Mouse (Mus musculus) liver, embryonic 16.5 days (tissue): ENCODE measurements around the gene 1700113H08Rik. TPM values are rescaled to one million over a fixed set of nuclear protein-coding genes. Genes with fewer than 3 reads are reported as not detected.

ENCODE experiments used
- polyA plus RNA-seq: library from polyadenylated mRNA; unstranded; fragments of >200 nt; fragmentation: Nextera tagmentation; extraction: Ambion mirVana; gene quantifications from 2 replicates; pipeline ENCODE4 v1.2.1, GENCODE M21; 2015

Gene 1700113H08Rik
- polyA plus RNA-seq, 1 experiment from 2014 or later: not detected

Other genes starting within 250 kb of the 1700113H08Rik start
- gene Stab2, start 50.0 kb upstream of the 1700113H08Rik start, polyA plus RNA-seq: 24.2 and 25.4 TPM in 2 replicates